Mouse (Mus musculus) adrenal gland, postnatal 25 days (tissue): ENCODE data around the gene Msh6. TPM values are rescaled to one million over a fixed set of nuclear protein-coding genes. Genes with fewer than 3 reads are reported as not detected.
"Not testable (repeated sequence)": the region's sequence is repeated elsewhere in the genome, so short reads cannot be mapped to it uniquely, and the experiment has no call there.

Experiments used
- DNase-seq: peaks from one replicate; pipeline ENCODE4 v3.0.0; 2021; ENCODE audit warnings: mixed read lengths
- total RNA-seq: library from RNA; stranded (reverse); gene quantifications from 2 replicates; pipeline ENCODE4 v1.2.3, GENCODE M21; 2021

Gene Msh6
- total RNA-seq, 1 experiment from 2014 or later: 21.8 TPM

DNA sequence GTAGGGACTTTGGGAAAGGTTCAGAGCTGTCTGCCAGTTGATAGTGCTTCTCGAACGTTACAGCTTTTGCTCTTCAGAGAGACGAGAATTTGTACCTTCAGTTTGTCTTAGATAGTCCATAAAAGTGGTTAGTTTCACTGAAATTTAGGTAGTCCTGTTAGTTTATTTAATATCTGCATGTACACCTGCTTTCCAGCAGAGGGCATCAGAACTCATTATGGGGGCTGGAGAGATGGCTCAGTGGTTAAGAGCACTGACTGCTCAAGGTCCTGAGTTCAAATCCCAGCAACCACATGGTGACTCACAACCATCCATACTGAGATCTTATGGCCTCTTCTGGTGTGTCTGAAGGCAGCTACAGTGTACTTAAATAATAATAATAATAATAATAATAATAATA lies 7.2 kb downstream of the Msh6 start:
- DNase-seq: no peak

DNA sequence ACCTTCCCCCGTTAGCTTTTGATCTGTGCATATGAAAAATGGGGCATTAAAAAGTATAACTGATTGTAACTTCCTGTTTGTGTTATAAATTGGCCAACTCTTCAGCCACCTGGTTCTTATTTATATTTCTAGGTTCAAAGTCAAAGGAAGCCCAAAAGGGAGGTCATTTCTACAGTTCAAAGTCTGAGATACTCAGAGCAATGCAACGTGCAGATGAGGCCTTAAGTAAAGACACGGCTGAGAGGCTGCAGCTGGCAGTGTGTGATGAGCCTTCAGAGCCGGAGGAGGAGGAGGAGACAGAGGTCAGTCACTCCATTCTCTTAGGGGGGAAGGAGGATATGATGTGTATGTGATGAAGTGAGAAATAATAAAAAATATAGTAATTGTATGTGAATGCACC lies 8.5 kb downstream of the Msh6 start:
- no peak for DNase-seq

DNA sequence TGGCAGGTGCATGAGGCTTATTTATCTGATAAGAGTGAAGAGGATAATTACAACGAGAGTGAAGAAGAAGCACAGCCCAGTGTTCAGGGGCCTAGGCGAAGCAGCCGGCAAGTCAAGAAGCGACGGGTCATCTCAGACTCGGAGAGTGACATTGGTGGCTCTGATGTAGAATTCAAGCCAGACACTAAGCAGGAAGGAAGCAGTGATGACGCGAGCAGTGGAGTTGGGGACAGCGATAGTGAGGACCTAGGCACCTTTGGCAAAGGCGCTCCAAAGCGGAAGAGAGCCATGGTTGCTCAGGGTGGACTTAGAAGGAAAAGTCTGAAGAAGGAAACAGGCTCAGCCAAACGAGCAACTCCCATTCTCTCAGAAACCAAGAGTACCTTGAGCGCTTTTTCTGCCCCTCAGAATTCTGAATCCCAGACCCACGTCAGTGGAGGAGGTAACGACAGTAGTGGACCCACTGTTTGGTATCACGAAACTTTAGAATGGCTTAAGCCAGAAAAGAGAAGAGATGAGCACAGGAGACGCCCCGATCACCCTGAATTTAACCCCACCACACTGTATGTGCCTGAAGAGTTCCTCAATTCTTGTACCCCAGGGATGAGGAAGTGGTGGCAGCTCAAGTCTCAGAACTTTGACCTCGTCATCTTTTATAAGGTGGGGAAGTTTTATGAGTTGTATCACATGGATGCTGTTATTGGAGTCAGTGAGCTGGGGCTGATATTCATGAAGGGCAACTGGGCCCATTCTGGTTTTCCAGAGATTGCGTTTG lies 9.8 kb downstream of the Msh6 start:
- DNase-seq: no peak

DNA sequence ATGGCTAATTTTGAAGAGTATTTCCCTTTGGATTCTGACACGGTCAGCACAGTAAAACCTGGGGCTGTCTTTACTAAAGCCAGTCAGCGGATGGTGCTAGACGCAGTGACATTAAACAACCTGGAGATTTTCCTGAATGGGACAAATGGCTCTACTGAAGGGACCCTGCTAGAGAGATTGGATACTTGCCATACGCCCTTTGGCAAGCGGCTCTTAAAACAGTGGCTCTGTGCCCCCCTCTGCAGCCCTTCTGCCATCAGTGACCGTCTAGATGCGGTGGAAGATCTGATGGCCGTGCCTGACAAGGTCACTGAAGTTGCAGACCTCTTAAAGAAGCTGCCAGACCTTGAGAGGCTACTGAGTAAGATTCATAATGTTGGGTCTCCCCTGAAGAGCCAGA lies 11.1 kb downstream of the Msh6 start:
- DNase-seq: no peak

DNA sequence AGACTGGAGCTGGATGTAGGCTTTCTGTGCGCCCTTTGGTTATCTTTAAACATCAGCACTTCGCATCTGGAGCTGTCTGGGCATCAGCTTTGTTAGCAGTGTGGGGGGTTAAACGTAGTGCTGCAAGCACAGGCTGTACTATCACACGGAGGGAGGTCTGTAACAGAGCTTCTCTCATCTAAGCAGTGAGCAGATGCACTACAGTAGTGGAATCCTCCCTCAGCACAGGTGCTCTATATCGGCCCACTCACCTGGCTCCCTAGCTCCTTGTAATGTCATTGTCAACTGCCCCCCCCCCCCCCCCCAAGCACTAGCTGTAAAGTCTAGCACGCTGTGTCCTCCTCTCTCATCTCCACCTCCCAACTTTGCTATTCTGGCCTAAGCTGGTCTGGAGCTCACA lies 12.6 kb downstream of the Msh6 start:
- DNase-seq: no peak

DNA sequence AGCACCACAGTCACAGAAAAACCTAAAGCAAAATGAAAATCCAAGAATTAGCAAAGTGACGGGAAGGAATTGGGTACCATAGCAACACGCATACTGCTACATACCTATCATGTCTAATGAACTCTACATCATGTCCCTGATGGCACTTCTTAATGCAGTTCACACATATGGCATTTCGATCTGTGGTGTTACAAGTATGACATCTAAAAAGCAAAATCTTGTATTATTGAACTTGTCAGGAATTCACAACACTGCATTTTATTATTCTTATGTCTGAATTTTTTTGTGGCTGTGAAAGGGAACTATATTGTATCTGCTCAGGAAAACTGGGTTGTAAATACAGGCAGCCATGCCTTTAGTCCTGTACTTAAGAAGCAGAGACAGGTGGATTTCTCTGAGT lies 17.3 kb downstream of the Msh6 start:
- DNase-seq: no peak

DNA sequence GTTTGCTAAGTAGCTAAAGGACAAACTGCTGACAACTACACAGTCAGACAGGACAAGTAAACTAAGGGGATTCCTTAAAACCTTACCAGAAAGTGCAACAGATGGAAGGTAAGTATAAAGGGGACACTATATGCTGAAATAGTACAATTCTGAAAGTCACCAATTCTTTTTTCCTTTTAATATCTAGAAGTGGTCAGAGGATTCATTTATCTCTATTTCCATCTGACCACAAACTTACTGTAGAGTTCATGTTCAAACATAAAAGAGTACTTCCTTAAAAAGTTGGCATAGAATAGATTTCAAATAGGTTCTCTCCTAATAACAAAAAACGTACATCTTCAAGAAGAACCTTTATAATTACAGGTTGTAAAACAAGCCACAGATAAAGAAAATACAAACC lies 18.5 kb downstream of the Msh6 start:
- DNase-seq: no peak

DNA sequence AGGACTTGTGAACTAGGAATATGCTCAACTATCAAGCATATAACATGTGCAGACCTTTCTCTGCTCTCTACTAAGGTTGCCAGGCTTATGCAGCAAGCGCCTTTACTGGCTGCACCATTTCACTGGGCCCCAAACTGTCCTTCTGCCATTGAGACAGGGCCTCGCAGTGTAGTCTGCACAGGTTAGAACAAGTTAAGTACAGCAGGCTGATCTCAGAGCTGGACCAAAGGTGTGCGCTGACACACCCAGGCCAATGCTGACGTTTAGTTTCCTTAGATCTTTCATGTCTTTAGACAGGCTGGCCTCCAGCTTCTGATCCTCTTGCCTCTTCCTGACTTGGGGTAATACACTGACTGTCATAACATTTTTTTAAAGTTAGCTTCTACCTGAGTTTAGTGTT lies 22.9 kb downstream of the Msh6 start:
- DNase-seq: no peak

DNA sequence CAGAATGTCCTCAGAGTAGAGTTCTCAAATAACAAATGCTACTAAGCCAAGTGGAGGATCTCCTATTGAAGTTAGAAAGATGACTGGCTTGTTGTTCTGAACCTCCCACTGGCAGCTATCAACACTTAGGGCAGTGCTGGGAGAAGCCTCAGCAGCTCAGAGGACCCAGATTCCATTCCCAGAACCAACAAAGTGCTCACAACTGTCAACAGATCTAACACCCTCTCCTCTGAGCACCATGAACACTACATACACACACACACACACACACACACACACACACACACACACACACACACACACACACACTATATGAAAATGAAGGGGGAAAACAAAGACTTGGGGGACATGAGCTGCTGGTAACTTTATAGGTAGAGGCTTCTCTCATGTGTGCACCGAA lies 30.0 kb downstream of the Msh6 start:
- no peak for DNase-seq

DNA sequence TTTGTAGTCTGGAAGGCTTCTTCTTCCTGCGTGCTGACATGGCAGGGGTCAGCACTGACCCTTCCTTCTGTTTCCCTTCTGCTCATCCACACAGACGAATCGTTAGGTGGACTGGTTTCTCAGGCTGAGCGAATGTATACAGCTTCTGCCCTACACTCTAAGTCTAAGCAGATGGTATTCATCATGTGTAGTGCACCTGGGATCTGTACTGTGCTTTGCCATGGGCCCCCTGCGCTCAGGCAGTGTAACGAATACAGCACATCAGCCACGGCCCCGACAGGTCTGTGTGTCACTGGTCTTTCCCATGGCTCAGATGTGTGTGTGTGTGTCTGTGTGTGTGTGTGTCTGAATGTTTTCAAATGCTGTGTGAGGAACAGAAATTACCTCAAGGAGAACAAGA lies 32.1 kb downstream of the Msh6 start:
- no peak for DNase-seq

DNA sequence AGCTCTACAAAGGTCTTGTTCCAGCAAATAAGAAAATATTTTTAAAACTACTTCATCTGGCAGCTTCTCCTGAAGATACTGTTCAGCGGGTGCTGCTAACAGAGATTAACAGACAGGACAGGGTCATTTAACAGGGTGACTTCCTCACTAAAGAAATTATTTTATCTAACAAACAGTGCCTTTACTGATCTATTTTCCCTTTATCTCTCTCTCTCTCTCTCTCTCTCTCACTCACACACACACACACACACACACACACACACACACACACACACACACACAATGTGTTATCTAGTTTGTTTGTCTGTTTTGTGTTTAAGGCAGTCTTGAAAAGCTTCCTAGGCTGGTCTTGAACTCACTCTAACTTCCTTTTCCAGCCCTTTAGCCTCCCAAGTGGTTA lies 39.6 kb downstream of the Msh6 start:
- no peak for DNase-seq

DNA sequence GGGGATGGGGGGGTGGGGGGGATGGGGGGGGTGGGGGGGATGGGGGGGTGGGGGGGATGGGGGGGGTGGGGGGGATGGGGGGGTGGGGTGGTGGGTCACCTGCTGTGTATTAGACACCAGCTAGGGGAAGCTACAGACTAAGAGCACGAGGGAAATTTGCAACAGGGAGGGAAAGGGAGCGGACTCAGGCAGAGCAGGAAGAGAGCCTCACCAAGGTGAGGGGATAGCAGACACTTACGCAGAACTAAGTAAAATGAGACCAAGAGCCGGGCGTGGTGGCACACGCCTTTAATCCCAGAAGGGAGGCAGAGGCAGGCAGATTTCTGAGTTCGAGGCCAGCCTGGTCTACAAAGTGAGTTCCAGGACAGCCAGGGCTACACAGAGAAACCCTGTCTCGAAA lies 41.2 kb downstream of the Msh6 start:
- not testable (repeated sequence) for DNase-seq

DNA sequence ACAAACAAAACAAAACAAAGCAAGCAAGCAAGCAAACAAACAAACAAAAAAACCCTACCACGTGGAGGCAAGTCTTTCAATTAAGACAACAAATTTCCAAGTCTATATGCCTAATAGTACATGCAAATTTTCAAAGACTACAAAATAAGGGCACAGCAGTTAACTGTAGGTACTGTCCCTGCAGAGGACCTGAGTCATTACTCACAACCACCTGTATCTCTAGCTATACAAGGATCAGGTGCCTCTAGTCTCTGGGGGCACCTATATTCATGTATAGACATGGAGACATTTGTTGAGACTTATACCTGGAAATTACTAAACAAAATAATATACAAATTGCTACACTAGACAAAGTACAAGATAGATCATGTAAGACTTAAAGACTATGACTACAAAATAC lies 49.1 kb downstream of the Msh6 start:
- DNase-seq: no peak

DNA sequence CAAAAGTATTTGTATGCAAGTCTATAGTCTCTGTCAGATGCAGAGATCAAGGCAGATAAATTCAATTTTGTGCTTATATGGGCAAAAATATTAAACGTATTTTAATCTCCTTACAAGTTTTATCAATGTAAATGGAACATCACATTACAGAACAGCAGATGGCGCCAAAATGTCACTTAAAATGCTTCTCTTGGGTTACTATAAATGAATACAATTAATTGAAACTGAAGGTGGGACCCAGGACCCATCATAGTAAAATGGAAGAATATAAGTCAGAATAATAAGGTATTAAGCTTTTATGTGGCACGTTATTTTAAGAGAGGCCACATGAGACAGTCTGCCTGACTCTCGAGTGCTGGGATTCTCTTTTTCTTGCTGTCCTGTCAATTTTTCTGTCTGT lies 50.4 kb downstream of the Msh6 start:
- DNase-seq: peak; percentile 13

DNA sequence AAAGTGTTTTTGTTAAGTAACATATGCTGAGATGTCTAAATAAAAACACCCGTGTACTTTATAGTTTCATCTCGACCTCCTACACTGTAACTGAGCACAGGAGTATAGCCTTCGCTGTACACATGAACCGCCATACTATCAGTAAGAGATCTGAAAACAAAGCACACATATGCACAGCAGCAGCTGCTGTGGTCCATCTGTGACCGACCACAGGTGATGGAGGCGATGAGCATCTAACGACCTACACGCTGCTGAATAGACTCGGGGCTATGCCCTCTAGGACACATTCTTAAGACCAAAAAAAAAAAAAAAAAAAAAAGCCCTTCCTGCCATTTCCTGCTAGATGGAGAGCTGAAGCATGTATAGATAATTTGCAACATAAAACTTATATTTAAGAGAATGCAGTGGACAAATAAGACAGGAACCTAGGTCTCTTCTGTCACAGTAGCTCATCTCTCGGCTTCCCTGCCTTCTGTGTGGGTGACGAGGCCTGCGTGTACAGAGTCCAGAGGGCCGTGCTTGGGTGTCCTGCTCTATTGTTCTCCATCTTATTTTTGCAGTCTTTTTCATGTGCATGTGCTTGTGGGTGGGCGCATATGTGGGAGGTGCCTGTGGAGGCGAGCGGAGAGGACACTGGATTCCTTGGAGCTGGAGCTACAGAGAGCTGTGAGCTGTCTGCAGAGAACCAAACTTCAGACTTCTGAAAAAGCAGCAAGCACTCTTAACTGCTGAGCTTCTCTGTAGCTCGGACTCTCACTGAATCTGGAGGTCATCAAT lies 54.5 kb downstream of the Msh6 start:
- DNase-seq: no peak

DNA sequence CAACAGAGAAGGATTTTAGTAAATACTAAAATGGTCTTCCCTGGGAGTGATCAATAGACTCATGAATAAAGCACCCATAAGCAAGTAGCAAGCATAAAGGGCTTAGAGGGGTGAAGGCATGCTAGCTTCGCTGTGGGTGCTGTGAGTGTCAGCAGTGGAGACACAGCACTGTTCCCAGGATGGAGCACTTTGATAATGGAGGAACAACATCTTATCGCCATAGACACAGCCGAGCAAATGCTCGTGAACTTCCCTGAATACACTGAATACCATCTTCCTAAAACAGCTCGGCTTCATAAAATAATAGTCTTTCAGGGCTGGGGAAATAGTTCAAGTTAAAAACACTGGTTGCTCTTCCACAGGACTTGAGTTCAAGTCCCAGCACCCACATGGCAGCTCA lies 56.9 kb downstream of the Msh6 start:
- DNase-seq: no peak

DNA sequence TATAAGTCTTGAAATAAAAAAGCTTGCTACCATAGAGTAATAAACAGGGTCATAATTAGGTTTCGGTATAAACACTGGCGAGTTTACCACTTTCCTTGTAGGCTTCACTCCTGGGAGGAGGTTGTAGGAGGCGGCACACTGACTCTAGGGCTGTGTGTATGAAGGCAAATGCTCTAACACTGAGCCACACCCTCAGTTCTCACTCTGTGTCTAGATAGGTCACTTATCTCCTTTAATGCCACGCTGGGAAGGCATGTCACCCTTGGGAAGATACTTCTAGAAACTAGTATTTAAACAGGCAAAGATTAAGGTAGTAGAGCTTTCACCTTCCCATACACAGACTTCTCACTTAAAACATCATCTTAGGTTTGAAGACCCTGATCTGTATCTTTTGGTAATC lies 59.6 kb downstream of the Msh6 start:
- DNase-seq: no peak

Other genes starting within 250 kb of the Msh6 start
- gene Kcnk12, start 177.1 kb upstream of the Msh6 start, total RNA-seq: 0.73 and 0.76 TPM in 2 replicates
- not detected in 2 replicates for gene Rpl36-ps4, start 54.1 kb upstream of the Msh6 start, total RNA-seq
- gene Fbxo11, start 90.2 kb downstream of the Msh6 start, total RNA-seq: 58.9 and 65.5 TPM in 2 replicates